Mouse (Mus musculus) megakaryocyte-erythroid progenitor cell, adult 5-6 weeks (primary cell): ENCODE results near the gene Nup50. TPM values are rescaled to one million over a fixed set of nuclear protein-coding genes. Genes with fewer than 3 reads are reported as not detected.

Source experiments
- ATAC-seq: replicated peaks from 2 replicates; pipeline ENCODE4 v1.8.0; 2016; ENCODE audit warnings: mild to moderate bottlenecking, inconsistent platforms; ENCODE audit not compliant: severe bottlenecking, poor library complexity, low FRiP score, low TSS enrichment
- total RNA-seq, 2 experiments: library from RNA; stranded (forward) in 1 of 2; stranded (reverse) in 1 of 2; fragments of 200-1000, 215-1000 nt in 1 of 2; fragments of >200 nt in 1 of 2; fragmentation: Nextera tagmentation in 1 of 2; gene quantifications; 2 replicates each; pipeline ENCODE4 v1.2.3; 2014 to 2017

Gene Nup50
- total RNA-seq, 2 experiments from 2014 or later: 51.5 to 102 TPM

- no peak for ATAC-seq
Measured at GRCm38 (mm10) chr15:84944319-84944718, 21.1 kb downstream of the Nup50 start.

GRCm38 (mm10) chr15:84948990-84949389 lies 25.8 kb downstream of the Nup50 start:
- ATAC-seq: no peak

GRCm38 (mm10) chr15:84950053-84950452 lies 26.8 kb downstream of the Nup50 start:
- ATAC-seq: no peak

- ATAC-seq: no peak
Measured at GRCm38 (mm10) chr15:84953259-84953658, 30.0 kb downstream of the Nup50 start.

- no peak for ATAC-seq
Measured at GRCm38 (mm10) chr15:84957851-84958250, 34.6 kb downstream of the Nup50 start.

GRCm38 (mm10) chr15:84958331-84958730 lies 35.1 kb downstream of the Nup50 start:
- ATAC-seq: no peak

- no peak for ATAC-seq
Measured at GRCm38 (mm10) chr15:84959891-84960290, 36.7 kb downstream of the Nup50 start.

- ATAC-seq: no peak
Measured at GRCm38 (mm10) chr15:84960692-84961091, 37.5 kb downstream of the Nup50 start.

- ATAC-seq: no peak
Measured at GRCm38 (mm10) chr15:84962518-84962917, 39.3 kb downstream of the Nup50 start.

GRCm38 (mm10) chr15:84964771-84965170 lies 41.6 kb downstream of the Nup50 start:
- no peak for ATAC-seq

GRCm38 (mm10) chr15:84965575-84966360 lies 42.6 kb downstream of the Nup50 start:
- peak; percentile 67; the same call in 1 of the 2 replicates for ATAC-seq

GRCm38 (mm10) chr15:84968534-84968933 lies 45.3 kb downstream of the Nup50 start:
- no peak for ATAC-seq

- ATAC-seq: no peak
Measured at GRCm38 (mm10) chr15:84972860-84973543, 49.8 kb downstream of the Nup50 start.

GRCm38 (mm10) chr15:84973544-84973871 lies 50.3 kb downstream of the Nup50 start:
- no peak for ATAC-seq

- ATAC-seq: no peak
Measured at GRCm38 (mm10) chr15:84975729-84976128, 52.5 kb downstream of the Nup50 start.

- no peak for ATAC-seq
Measured at GRCm38 (mm10) chr15:84981609-84982313, 58.5 kb downstream of the Nup50 start.

- no peak for ATAC-seq
Measured at GRCm38 (mm10) chr15:84982888-84983287, 59.7 kb downstream of the Nup50 start.

GRCm38 (mm10) chr15:84983721-84984120 lies 60.5 kb downstream of the Nup50 start:
- ATAC-seq: no peak

GRCm38 (mm10) chr15:84985516-84986160 lies 62.4 kb downstream of the Nup50 start:
- ATAC-seq: no peak
